Mouse (Mus musculus): ENCODE data around the gene Rpap3. TPM values are rescaled to one million over a fixed set of nuclear protein-coding genes. Genes with fewer than 3 reads are reported as not detected.
A peak's percentile ranks its signal among the peaks of the same experiment; 100 is the strongest.

Gene Rpap3
- total and polyA plus RNA-seq, 3 experiments: 43.1 to 73.7 (median 69.1) TPM

DNA sequence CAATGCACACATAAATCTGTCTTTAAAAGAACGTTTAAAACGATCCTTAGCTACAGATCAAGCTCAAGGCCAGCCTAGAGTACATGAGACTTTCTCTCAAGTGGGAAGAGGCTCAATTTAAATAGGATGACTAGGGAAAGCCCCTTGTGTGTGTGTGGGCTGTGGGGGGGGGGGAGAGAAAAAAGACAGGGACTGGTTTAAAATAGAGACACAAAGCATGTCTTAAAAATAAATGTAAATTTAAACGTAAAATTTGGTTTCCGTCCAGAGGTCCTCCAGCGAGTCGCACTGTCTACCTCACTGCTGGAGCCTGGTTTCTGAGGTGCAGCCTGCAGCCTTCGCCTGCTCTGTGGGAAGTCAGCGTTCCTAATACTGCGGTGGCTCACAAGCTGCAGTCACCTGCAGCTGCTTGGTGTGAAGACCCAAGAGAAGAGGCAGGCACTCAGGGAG is 34.7 kb upstream of the Rpap3 start:
- Histone ChIP-seq H3K4me2 (ENCODE audit: insufficient read depth, low read depth, poor library complexity, severe bottlenecking) (peak overlapping the region; percentile 84), H3K9ac (ENCODE audit: insufficient read depth, low read depth) (peak overlapping the region; percentile 93), H3K4me3 (replicated peaks in 1 of 3; ENCODE audit: low read depth in 2 of 3, low read length in 2 of 3, poor library complexity in 1 of 3) (peak overlapping the region; percentile 58 to 69 (median 60)), H3K27me3 (replicated peaks) (no peaks in the 10 kb centered on the region), H3K36me3 (replicated peaks in 1 of 2; ENCODE audit: control insufficient read depth in 1 of 2, insufficient read depth in 1 of 2, low read length in 1 of 2) (peaks cover 12 to 20% of the 10 kb centered on the region in 2 experiments), H3K79me2 (replicated peaks; ENCODE audit: control insufficient read depth, extremely low read depth, insufficient read depth, poor library complexity, severe bottlenecking) (peaks cover 14% of the 10 kb centered on the region), H3K9me3 (replicated peaks; ENCODE audit: low read length) (peaks cover 18% of the 10 kb centered on the region), H3K27ac (ENCODE audit: insufficient read depth, low read depth) (peak overlapping the region; percentile 99), H3K4me1 (ENCODE audit: control insufficient read depth in 1 of 2, insufficient read depth in 2 of 2) (peaks cover 44 to 55% of the 10 kb centered on the region in 2 experiments)
- peak; percentile 82 for DNase-seq (ENCODE audit: extremely low read depth)
- dilution Hi-C loops (cut with MboI; ENCODE audit: extremely low pct_ligation_motif_present, extremely low pct_unique_long_range_greater_than_20kb, low sequenced_read_pairs) (no loop called here), in situ Hi-C loops (cut with MboI; ENCODE audit: low pct_ligation_motif_present, low pct_unique_long_range_greater_than_20kb, low sequenced_read_pairs) (no loop called here)
- TF ChIP-seq CHD1 (IDR thresholded peaks at IDR 0.05; ENCODE audit: low read depth, low read length) (peak; percentile 34; the same call in 1 of the 2 replicates), ZC3H11A (IDR thresholded peaks at IDR 0.05; ENCODE audit: low read depth, low read length) (no peak), JUN (IDR thresholded peaks at IDR 0.05; ENCODE audit: insufficient read depth, low read depth, low read length) (no peak), EP300 (IDR thresholded peaks at IDR 0.05; ENCODE audit: low read length) (peak; percentile 77), ZMIZ1 (IDR thresholded peaks at IDR 0.05; ENCODE audit: low read depth, low read length) (peak; percentile 91), MAX (IDR thresholded peaks at IDR 0.05; ENCODE audit: low read length) (peak; percentile 80), UBTF (IDR thresholded peaks at IDR 0.05; ENCODE audit: low read depth, low read length) (peak; percentile 50; the same call in 1 of the 2 replicates), CTCF (conservative IDR thresholded peaks at IDR 0.05 in 1 of 2, IDR thresholded peaks at IDR 0.05 in 1 of 2; ENCODE audit: low read depth in 2 of 2, low read length in 2 of 2) (no peak), CHD2 (IDR thresholded peaks at IDR 0.05; ENCODE audit: low read length) (peak; percentile 72), USF2 (conservative IDR thresholded peaks at IDR 0.05; ENCODE audit: low read depth, low read length) (no peak), MEF2A (IDR thresholded peaks at IDR 0.05; ENCODE audit: borderline replicate concordance, low read depth, low read length) (peak; percentile 91), PAX5 (IDR thresholded peaks at IDR 0.05; ENCODE audit: low read length) (no peak), JUND (conservative IDR thresholded peaks at IDR 0.05; ENCODE audit: low read depth, low read length) (0 out of 2 replicates have a peak, but pooled peaks have one; percentile 17), NELFE (IDR thresholded peaks at IDR 0.05; ENCODE audit: low read depth, low read length) (peak; percentile 69; the same call in 1 of the 2 replicates), MYC (IDR thresholded peaks at IDR 0.05; ENCODE audit: low read depth, low read length) (peak; percentile 88), POLR2AphosphoS2 (IDR thresholded peaks at IDR 0.05; ENCODE audit: low read depth, low read length) (peak; percentile 25; the same call in 1 of the 2 replicates), ZKSCAN1 (IDR thresholded peaks at IDR 0.05; ENCODE audit: borderline replicate concordance, low read depth, low read length) (no peak), SMC3 (IDR thresholded peaks at IDR 0.05; ENCODE audit: low read depth, low read length) (peak; percentile 11), ZNF384 (IDR thresholded peaks at IDR 0.05; ENCODE audit: low read depth, low read length) (peak; percentile 46), BHLHE40 (IDR thresholded peaks at IDR 0.05; ENCODE audit: low read depth, low read length) (peak; percentile 90), GABPA (IDR thresholded peaks at IDR 0.05; ENCODE audit: insufficient replicate concordance, low read depth, low read length) (no peak), TBP (conservative IDR thresholded peaks at IDR 0.05; ENCODE audit: low read depth, low read length) (peak; percentile 80), ELF1 (IDR thresholded peaks at IDR 0.05; ENCODE audit: low read depth, low read length) (0 out of 2 replicates have a peak, but pooled peaks have one; percentile 40), TCF12 (IDR thresholded peaks at IDR 0.05; ENCODE audit: low read depth, low read length) (peak; percentile 76), RCOR1 (conservative IDR thresholded peaks at IDR 0.05; ENCODE audit: low read depth, low read length) (peak; percentile 88), RAD21 (IDR thresholded peaks at IDR 0.05; ENCODE audit: low read depth, low read length) (no peak), NRF1 (IDR thresholded peaks at IDR 0.05; ENCODE audit: low read depth, low read length) (no peak), POLR2A (IDR thresholded peaks at IDR 0.05; ENCODE audit: low read depth, low read length) (peak; percentile 70), MAZ (IDR thresholded peaks at IDR 0.05; ENCODE audit: low read depth, low read length) (peak; percentile 91), SIN3A (IDR thresholded peaks at IDR 0.05; ENCODE audit: low read length) (peak; percentile 69), ETS1 (conservative IDR thresholded peaks at IDR 0.05; ENCODE audit: low read depth, low read length) (peak; percentile 83), HCFC1 (IDR thresholded peaks at IDR 0.05; ENCODE audit: low read depth, low read length) (no peak), MXI1 (IDR thresholded peaks at IDR 0.05; ENCODE audit: low read depth, low read length) (peak; percentile 70), IRF4 (IDR thresholded peaks at IDR 0.05; ENCODE audit: low read depth, low read length) (peak; percentile 77), MAFK (IDR thresholded peaks at IDR 0.05; ENCODE audit: insufficient replicate concordance, low read length) (0 out of 2 replicates have a peak, but pooled peaks have one; percentile 13)
